Mouse (Mus musculus) hindbrain, postnatal 0 days (tissue): ENCODE data around the gene Wdr95. TPM values are rescaled to one million over a fixed set of nuclear protein-coding genes. Genes with fewer than 3 reads are reported as not detected.
A peak's percentile ranks its signal among the peaks of the same experiment; 100 is the strongest.

Source experiments
- ATAC-seq: fragments of 200-750 bp; cut with Nextera tagmentation; 2 replicates; pipeline ENCODE4 v1.8.0; 2017; ENCODE audit warnings: mild to moderate bottlenecking, moderate TSS enrichment, moderate library complexity
- DNase-seq: peaks from one replicate; pipeline ENCODE4 v3.0.0-alpha.2; 2015; ENCODE audit warnings: low spot score
- H3K27ac ChIP-seq: fragments of 300-500 bp; sonication (generic); 2 replicates; pipeline ENCODE4 v1.5.1; 2014; ENCODE audit warnings: mild to moderate bottlenecking
- H3K27me3 ChIP-seq: fragments of 300-500 bp; sonication (generic); 2 replicates; pipeline ENCODE4 v1.6.1; 2014; ENCODE audit warnings: low read length, mixed read lengths; ENCODE audit not compliant: insufficient read depth
- H3K36me3 ChIP-seq: fragments of 300-500 bp; sonication (generic); 2 replicates; pipeline ENCODE4 v1.6.1; 2014; ENCODE audit warnings: low read length, mixed read lengths; ENCODE audit not compliant: insufficient read depth
- H3K4me1 ChIP-seq: fragments of 300-500 bp; sonication (generic); 2 replicates; pipeline ENCODE4 v1.6.1; 2014; ENCODE audit warnings: antibody characterized with exemption, low read length, mixed read lengths; ENCODE audit not compliant: insufficient read depth
- H3K4me2 ChIP-seq: fragments of 300-500 bp; sonication (generic); 2 replicates; pipeline ENCODE4 v1.6.1; 2014; ENCODE audit warnings: low read depth, mild to moderate bottlenecking, low read length, moderate library complexity, mixed read lengths
- H3K4me3 ChIP-seq: fragments of 300-500 bp; sonication (generic); 2 replicates; pipeline ENCODE4 v1.5.1; 2014; ENCODE audit warnings: low read length
- H3K9ac ChIP-seq: fragments of 300-500 bp; sonication (generic); replicated peaks from 2 replicates; pipeline ENCODE4 v1.6.1; 2014; ENCODE audit warnings: mild to moderate bottlenecking, low read length, moderate library complexity, mixed read lengths
- H3K9me3 ChIP-seq: fragments of 300-500 bp; sonication (generic); 2 replicates; pipeline ENCODE4 v1.6.1; 2016; ENCODE audit warnings: low read length, mixed read lengths
- CTCF ChIP-seq: IDR thresholded peaks from 2 replicates; pipeline ENCODE4 v1.5.1; 2016; ENCODE audit warnings: antibody characterized with exemption, control low read depth, low read depth
- WGBS: fragments of 180-500 bp; shearing (Covaris S2); extraction: QIAGEN DNeasy Blood & Tissue Kit; methylation state at CpG from one replicate; pipeline ENCODE4 v1.1.7; 2014; 5-methylcytosine and 5-hydroxymethylcytosine counted together
- polyA plus RNA-seq: library from polyadenylated mRNA; unstranded; fragments of >200 nt; fragmentation: Nextera tagmentation; extraction: Ambion mirVana; gene quantifications from 2 replicates; pipeline ENCODE4 v1.2.1, GENCODE M21; 2015
- total RNA-seq: library from RNA; depleted of rRNA; stranded (reverse); fragments of >200 nt; gene quantifications from 2 replicates; pipeline ENCODE4 v1.2.3, GENCODE M21; 2014

Gene Wdr95
- total and polyA plus RNA-seq, 2 experiments from 2014 or later: 0.19 TPM; not detected in 1

GRCm38 (mm10) chr5:149584154-149584655 is 55.7 kb downstream of the Wdr95 start:
- Histone ChIP-seq H3K36me3 (no peaks in the 10 kb centered on the region), H3K4me1 (peaks cover 4% of the 10 kb centered on the region; the same call in 1 of the 2 replicates), H3K4me2 (no peak overlapping the region), H3K4me3 (no peak overlapping the region), H3K27ac (no peak overlapping the region), H3K27me3 (no peaks in the 10 kb centered on the region), H3K9me3 (no peaks in the 10 kb centered on the region), H3K9ac (no peak overlapping the region)
- DNase-seq: no peak
- no peak for ATAC-seq
- 65% methylated on average over 8 of the region's 8 CpGs for WGBS
- TF ChIP-seq CTCF: no peak

- ATAC-seq: no peak
- Histone ChIP-seq H3K4me3 (no peak overlapping the region), H3K4me1 (peaks cover 4% of the 10 kb centered on the region; the same call in 1 of the 2 replicates), H3K27me3 (no peaks in the 10 kb centered on the region), H3K9ac (no peak overlapping the region), H3K36me3 (no peaks in the 10 kb centered on the region), H3K27ac (no peak overlapping the region), H3K4me2 (no peak overlapping the region), H3K9me3 (no peaks in the 10 kb centered on the region)
- no peak for DNase-seq
- WGBS: 83% methylated on average over 1 of the region's 1 CpGs
- TF ChIP-seq CTCF: no peak
These were observed 56.8 kb downstream of the Wdr95 start for GRCm38 (mm10) chr5:149585231-149585630.

GRCm38 (mm10) chr5:149585910-149586309 is 57.4 kb downstream of the Wdr95 start:
- Histone ChIP-seq H3K36me3 (no peaks in the 10 kb centered on the region), H3K4me3 (no peak overlapping the region), H3K9ac (no peak overlapping the region), H3K4me1 (peaks cover 4% of the 10 kb centered on the region; the same call in 1 of the 2 replicates), H3K9me3 (no peaks in the 10 kb centered on the region), H3K4me2 (no peak overlapping the region), H3K27ac (no peak overlapping the region), H3K27me3 (no peaks in the 10 kb centered on the region)
- WGBS: 66% methylated on average over 10 of the region's 10 CpGs
- ATAC-seq (no peak), DNase-seq (no peak)
- peak; percentile 17; the same call in 1 of the 2 replicates for TF ChIP-seq CTCF

GRCm38 (mm10) chr5:149587327-149587895 is 58.9 kb downstream of the Wdr95 start:
- Histone ChIP-seq H3K4me3 (no peak overlapping the region), H3K9ac (no peak overlapping the region), H3K27ac (no peak overlapping the region), H3K36me3 (no peaks in the 10 kb centered on the region), H3K27me3 (no peaks in the 10 kb centered on the region), H3K4me2 (no peak overlapping the region), H3K4me1 (peaks cover 4% of the 10 kb centered on the region; the same call in 1 of the 2 replicates), H3K9me3 (no peaks in the 10 kb centered on the region)
- 86% methylated on average over 11 of the region's 11 CpGs for WGBS
- TF ChIP-seq CTCF: no peak
- no peak for ATAC-seq
- DNase-seq: no peak

GRCm38 (mm10) chr5:149588814-149589534 is 60.5 kb downstream of the Wdr95 start:
- no peak overlapping the region for H3K9ac ChIP-seq
- ATAC-seq (no peak), DNase-seq (no peak)
- H3K27ac ChIP-seq: peak overlapping the region; percentile 16; the same call in 1 of the 2 replicates
- H3K4me3 ChIP-seq: no peak overlapping the region
- no peak; the same call in 1 of the 2 replicates for TF ChIP-seq CTCF
- H3K27me3 ChIP-seq: no peaks in the 10 kb centered on the region
- WGBS: 64% methylated on average over 7 of the region's 7 CpGs
- peaks cover 4% of the 10 kb centered on the region; the same call in 1 of the 2 replicates for H3K4me1 ChIP-seq
- no peaks in the 10 kb centered on the region for H3K36me3 ChIP-seq
- H3K4me2 ChIP-seq: no peak overlapping the region
- H3K9me3 ChIP-seq: no peaks in the 10 kb centered on the region

GRCm38 (mm10) chr5:149589932-149590331 is 61.5 kb downstream of the Wdr95 start:
- Histone ChIP-seq H3K27me3 (no peaks in the 10 kb centered on the region), H3K27ac (no peak overlapping the region), H3K9me3 (no peaks in the 10 kb centered on the region), H3K4me3 (no peak overlapping the region), H3K4me2 (no peak overlapping the region), H3K9ac (no peak overlapping the region), H3K36me3 (no peaks in the 10 kb centered on the region), H3K4me1 (no peaks in the 10 kb centered on the region)
- no peak for TF ChIP-seq CTCF
- 63% methylated on average over 3 of the region's 3 CpGs for WGBS
- ATAC-seq (no peak), DNase-seq (no peak)
